ENCODE assay signal across 17 mouse cellular contexts in genomic region chr1:106503407-106503806, GRCm38 (mm10).
"Had no signal": no experiment of that assay in that cellular context is flagged by ENCODE, and none has a peak within 500 bp of the region (broad histone marks: within the 10 kb centered on the region; RNA-seq: fewer than 3 reads in every experiment).

No protein-coding gene starts in this region.

- H3K27me3 ChIP-seq: liver, embryonic 13.5 days; midbrain, embryonic 12.5 days had no signal

- H3K4me3 ChIP-seq: liver, embryonic 13.5 days; midbrain, embryonic 12.5 days had no signal

- H3K36me3 ChIP-seq: liver, embryonic 13.5 days; midbrain, embryonic 12.5 days had no signal

- H3K27ac ChIP-seq: liver, embryonic 13.5 days; midbrain, embryonic 12.5 days; stomach, postnatal 0 days had no signal

- ATAC-seq: midbrain, embryonic 16.5 days had no signal

- H3K4me2 ChIP-seq: liver, embryonic 13.5 days; midbrain, embryonic 12.5 days had no signal

- DNase-seq: kidney, adult 9 months; kidney, postnatal 14 days; kidney, postnatal 4 days; layer of hippocampus, adult 9-11 months; liver, embryonic 13.5 days; lung, adult 2 months; lung, postnatal 14 days; lung, postnatal 4 days; right cerebral cortex, adult 18-20 months; right cerebral cortex, postnatal 14 days; right cerebral cortex, postnatal 4 days; thymus, adult 2 months; thymus, postnatal 14 days; thymus, postnatal 4 days had no signal

- H3K9ac ChIP-seq: liver, embryonic 13.5 days; midbrain, embryonic 12.5 days had no signal

- H3K4me1 ChIP-seq: liver, embryonic 13.5 days; midbrain, embryonic 12.5 days had no signal

- H3K9me3 ChIP-seq: liver, embryonic 13.5 days; midbrain, embryonic 12.5 days had no signal
